Mouse (Mus musculus): ENCODE results near the gene Dbi.

The Dbi gene

DNA sequence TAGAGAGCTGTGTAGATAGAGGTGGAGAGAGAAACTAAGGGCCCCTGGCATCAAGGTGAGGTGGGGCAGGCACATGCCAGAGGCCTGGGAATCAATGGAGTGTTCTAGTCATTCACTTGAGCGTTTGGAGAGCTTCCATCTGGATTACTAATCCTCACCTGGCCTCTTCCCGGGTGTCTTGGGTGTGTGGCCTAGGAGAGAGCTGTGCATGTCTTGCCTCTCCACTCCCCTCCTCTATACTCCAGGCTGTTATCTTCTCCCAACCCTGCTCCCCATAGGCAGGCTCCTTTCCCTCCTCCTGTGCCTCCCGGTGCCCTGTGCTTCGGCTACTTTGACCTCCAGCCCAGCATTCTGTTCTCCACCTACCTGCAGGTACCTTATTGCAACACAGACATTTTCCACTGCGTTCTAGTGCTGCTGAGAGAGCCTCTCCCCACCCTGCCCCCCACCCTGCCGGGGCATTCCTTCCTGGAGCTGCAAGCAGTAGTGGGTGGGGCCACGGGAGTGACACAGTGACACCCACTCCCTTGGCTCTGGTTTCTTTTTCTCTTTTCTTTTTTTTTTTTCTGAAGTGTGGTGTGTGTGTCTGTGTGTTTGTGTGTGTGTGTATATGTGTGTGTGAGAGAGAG is 37.8 kb downstream of the Dbi start:
- DNase-seq = no peak

DNA sequence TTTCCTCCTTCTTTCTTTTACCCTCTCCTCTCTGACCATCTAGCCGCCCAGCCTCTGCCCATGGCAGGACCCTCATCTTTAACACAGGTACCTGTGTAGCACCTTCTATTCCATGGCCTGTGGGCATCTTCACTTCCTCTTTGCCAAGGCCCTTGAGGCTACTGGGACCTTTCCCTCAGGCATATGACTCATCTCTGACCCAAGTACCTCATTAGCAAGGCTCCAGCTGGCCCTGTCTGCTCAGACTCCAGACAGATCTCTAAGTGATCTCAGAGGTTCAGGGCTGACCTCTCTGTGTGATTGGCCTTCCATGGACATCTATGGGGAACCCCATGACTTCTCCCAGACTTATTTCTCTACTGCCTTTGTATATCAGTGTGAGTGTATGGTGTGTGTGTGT is 40.2 kb downstream of the Dbi start:
- DNase-seq = no peak

DNA sequence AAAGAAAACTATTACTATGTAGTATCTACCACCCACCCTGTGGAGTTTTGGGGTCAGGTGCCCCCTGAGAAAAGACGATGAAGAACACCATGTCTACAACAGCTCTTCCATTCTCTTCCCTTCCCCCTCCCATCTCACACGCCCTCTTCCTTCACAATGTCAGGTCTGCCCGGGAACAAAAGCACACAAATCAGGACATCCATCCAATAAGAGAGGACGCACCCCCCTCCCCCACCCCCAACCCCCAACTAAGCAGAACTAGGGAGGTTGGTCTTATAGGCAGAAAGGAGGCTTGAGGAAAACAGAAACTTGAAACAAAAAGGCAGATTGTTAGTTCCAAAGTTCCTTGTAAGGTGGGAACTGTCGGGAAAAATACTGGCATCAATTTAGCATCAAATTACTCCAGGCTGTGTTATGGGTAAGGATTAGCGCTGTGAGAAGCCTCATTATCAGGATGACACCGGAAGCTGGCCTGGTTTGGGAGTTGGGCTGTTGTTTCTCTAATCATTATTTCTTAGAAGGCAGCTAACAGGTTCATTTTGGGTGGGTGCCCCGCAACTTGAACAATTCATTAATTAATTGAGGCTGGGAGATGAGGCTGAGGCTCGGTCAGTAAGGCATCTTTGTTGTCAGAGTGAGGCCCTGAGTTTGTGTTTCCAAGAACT is 43.0 kb downstream of the Dbi start:
- no peak for DNase-seq

DNA sequence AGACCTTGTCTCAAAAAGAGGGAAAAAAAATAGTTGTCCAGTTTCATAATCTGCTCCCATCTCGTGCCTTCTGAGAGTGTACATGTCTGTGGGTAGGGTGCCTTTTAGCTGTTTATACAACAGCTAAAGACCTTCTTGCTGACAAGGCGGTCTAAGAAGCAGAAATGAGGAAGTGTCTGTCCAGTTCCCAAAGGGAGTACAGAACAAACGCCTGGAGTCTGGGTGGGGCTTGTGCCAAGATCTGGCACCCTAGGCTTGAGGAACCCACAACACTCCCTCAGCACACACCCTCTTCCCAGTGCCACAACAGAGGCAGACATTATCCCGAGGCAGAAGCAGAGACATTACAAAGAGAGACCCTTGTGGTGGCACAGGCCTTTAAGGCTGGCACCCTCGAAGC is 45.4 kb downstream of the Dbi start:
- no peak for DNase-seq

DNA sequence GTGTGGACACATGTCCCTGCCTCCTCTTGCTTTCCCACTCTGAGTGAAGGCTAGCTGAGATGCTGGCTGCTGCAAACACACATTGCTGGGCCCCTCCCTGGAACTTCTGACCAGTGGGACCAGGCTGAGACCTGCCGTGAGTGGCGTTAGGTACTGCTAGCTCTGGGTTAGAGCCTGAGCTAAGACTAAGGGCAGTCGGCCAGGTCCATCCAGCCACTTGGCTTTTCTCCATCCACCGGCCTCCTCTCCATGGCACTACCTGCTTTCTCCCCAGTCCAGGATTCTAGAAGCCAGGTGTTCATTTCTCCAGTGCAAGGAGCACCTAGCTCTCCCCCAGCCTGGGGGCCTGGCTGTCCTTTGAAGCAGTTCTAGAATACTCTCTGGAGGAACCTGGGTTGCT is 45.9 kb downstream of the Dbi start:
- DNase-seq = no peak

DNA sequence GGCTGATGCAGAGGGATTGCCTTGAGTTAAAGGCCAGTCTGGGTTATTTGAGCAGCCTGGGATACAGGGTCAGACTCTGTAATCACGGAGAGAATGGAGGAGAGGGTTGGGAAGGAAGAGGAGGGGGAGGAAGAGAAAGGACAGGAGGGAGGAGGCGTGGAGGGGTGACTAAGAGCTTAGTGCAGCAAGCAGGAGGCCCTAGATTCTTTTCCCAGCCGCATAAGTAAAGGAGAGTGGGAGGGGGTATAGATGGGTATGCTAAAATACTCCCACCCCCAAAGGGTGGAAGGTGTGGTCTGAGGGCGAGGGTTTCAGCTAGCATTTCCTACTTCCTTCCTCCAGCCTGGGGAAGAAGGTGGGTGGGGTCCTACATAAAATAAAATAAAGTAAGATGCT is 46.6 kb downstream of the Dbi start:
- no peak for DNase-seq

DNA sequence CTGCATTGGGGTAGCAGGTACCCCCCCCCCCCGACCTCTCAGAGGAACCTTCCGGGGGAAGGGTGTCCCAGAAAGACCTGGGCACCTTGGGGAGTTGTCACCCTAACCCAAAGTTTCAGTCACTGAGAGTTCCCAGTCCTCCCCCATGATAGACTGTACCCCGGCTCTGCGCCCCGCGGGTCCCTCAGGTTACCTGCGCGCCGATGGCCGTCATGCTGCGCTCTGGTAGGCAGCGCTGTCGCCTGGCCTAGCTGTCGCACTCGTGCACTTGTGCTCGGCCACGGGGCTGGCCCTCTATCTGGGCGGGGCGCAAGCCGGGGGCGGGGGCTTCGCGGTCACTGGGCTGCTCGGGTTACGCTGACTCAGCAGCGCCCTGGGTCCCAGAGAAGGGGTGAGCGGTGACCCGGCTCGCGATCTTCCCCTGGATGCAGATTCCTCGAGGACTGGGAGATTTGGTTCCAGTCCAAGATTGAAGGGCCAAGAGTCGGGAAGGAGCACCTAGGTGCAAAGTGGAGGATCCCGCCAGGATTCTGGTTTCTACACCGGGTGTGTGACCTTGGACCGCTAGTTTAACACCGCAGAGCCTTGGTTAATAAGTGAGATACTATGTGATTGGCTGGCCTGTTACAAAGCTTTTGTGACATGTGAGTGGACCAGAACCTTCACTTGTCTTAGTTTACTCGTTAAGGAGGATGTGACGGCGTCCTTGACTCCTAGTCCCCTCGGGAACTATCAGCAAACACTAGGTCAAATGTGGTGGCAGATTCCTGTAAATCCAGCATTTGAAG is 47.2 kb downstream of the Dbi start, which contains the start of gene Tmem37:
Gene Tmem37 (minus strand): TSS at position 556 of the 788 bp plus-strand sequence.
- DNase-seq = no peak

DNA sequence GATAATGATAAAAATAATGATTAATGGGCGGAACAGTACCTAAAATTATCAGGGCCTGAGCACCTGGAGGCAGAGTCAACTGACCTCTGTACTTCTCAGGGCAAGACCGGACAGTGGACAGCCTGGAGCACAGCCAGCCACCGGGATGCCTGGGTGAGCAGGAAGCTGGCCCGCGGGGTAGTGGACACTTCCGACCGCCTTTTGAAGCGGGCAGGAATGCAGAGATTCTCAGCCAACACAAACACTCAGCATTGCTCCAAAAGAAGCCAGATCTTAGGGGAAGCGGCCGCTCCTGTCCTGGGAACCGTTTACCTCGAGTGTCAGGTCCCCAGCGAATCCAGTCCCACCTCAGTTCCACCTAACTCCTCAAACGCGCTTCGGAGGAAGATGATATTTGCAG is 48.0 kb downstream of the Dbi start:
- DNase-seq = no peak

DNA sequence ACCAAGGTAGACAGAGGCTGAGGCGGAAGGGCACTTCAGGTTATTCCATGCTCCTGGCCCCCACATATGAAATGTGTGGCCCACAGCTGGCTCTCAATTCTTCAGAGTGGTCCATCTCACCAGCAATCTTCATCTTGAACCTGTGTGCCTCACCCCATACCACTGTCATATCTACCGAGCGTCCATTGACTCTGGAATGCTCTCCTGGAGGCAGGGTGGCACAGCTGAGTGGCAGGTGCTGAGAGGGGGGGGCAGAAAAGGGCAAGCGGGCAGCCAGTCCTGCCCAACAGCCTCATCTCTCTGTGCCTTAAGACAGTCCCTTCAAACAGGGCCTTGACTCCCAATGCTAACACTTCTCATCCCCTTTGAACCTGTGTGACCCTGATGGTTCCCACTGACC is 49.7 kb downstream of the Dbi start:
- no peak for DNase-seq

DNA sequence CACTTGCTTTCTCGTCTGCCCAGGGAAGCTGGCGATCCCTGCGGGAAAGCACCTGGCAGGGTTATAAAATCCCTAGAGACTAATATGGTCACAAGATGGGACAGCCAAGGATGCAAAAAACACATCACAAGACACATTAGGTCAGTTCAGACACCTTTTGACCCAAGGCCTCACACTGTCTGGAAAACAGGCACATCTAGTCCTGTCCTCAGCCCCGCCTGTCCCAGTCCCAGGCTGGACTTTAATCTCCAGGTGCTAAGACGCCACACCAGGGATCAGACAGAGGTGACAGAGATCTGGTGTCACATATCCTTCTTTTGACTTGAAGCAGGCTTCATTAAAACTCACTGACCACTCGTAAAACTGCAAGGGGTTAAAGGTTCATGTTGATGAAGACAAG is 50.7 kb downstream of the Dbi start:
- no peak for DNase-seq

DNA sequence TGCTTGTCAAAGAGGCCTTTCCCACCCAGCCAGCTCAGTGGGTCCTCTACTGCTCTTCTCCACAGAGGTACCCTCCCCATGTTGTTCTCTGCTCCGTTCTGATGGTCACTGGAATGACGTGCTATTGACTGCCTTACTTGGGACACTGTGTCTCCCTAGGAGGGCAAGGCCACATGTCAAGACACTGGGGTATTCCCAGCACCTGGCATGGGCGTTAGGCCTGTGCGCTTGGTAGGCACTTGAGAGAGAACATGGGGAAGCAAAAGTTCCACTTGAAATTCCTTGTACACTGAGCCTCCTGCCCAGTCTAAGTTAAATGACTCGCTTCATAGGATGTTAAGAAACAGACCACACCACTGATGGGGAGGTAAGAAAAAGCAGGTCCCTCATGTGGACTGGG is 51.8 kb downstream of the Dbi start:
- DNase-seq = no peak

DNA sequence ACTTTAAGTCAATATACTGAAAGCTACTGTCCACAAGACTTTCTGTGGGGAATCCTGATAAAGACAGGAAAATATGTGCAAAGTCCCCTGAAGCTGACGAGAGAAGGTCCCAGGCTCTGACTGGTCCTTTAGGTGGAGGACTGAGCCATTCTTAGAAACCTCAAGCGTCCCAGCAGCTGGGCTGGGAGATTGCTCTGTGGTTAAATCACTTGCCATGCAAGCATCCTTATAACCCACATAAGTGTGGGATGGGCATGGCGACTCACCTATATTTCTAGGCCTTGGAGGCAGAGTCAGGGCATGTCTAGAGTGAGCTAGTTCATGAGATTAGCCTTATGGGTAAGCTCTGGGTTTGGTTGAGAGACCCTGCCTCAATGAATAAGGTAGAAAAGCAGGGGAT is 54.3 kb downstream of the Dbi start:
- no peak for DNase-seq

DNA sequence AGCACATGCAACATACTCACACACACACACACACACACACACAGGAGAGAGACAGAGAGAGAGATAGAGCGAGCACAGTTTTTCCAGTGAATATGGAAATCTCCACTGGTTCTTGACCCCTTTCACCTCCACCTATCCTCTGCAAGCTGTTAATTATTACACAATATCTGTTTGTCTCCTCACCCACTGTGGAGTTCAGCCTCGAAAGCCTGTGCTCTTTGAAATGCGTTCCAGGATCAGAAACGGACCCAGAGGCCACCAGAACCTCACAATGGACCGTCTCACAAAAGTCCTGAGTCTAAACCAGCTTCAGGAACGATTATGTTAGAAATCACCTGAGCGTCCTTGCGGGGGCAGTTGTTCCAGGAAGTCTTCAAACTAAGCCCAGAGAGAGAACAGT is 54.7 kb downstream of the Dbi start:
- DNase-seq = no peak

DNA sequence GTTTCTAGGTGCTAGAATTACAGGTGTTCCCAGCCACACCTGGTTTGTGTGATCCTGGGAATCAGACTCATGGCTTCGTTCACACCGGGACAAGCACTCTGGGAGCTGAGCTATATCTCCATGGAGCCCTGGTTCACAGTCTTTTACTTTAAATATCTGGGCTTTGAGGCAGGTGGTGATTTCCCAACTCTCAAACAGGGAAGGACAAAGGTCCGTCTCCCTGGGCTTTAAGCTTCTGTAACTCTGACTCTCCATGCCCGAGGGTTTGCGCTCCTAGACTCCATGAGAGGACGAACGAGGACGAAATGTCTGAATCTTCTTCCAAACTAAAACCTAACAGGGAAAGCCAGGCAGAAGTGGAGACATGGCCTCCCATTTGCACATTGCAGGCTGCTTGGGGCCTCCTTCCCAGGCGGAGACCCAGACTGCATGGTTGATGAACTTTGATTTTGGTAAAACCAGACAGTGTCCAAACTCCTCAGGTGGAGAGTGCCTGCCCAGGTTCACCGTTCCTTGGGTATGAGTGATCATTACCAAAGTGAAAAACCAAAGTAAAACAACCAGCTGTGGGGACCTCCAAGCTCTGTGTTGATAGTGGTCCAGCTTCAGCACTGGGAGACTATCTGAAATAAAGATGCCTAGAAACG is 56.7 kb downstream of the Dbi start:
- no peak for DNase-seq

Data from right cerebral cortex, postnatal 25 days (tissue).